Mouse (Mus musculus) intestine, embryonic 15.5 days (tissue): ENCODE data around the gene Mdm4. TPM values are rescaled to one million over a fixed set of nuclear protein-coding genes. Genes with fewer than 3 reads are reported as not detected.

ENCODE experiments used
- ATAC-seq: fragments of 200-750 bp; cut with Nextera tagmentation; 2 replicates; pipeline ENCODE4 v1.8.0; 2017; ENCODE audit warnings: moderate TSS enrichment, moderate library complexity
- H3K27ac ChIP-seq: fragments of 300-500 bp; sonication (generic); 2 replicates; pipeline ENCODE4 v1.5.1; 2015; ENCODE audit warnings: mild to moderate bottlenecking, inconsistent platforms
- H3K27me3 ChIP-seq: fragments of 300-500 bp; sonication (generic); replicated peaks from 2 replicates; pipeline ENCODE4 v1.6.1; 2015; ENCODE audit warnings: inconsistent platforms
- H3K36me3 ChIP-seq: fragments of 300-500 bp; sonication (generic); 2 replicates; pipeline ENCODE4 v1.6.1; 2015; ENCODE audit warnings: inconsistent platforms
- H3K4me1 ChIP-seq: fragments of 300-500 bp; sonication (generic); replicated peaks from 2 replicates; pipeline ENCODE4 v1.6.1; 2015; ENCODE audit warnings: inconsistent platforms
- H3K4me2 ChIP-seq: fragments of 300-500 bp; sonication (generic); replicated peaks from 2 replicates; pipeline ENCODE4 v1.6.1; 2015; ENCODE audit warnings: mild to moderate bottlenecking, inconsistent platforms
- H3K4me3 ChIP-seq: fragments of 300-500 bp; sonication (generic); replicated peaks from 2 replicates; pipeline ENCODE4 v1.5.1; 2015; ENCODE audit warnings: inconsistent platforms
- H3K9ac ChIP-seq: fragments of 300-500 bp; sonication (generic); 2 replicates; pipeline ENCODE4 v1.6.1; 2015; ENCODE audit warnings: inconsistent platforms
- H3K9me3 ChIP-seq: fragments of 300-500 bp; sonication (generic); 2 replicates; pipeline ENCODE4 v1.6.1; 2016; ENCODE audit warnings: inconsistent platforms
- WGBS: fragments of 180-500 bp; shearing (Covaris S2); methylation state at CpG from one replicate; pipeline ENCODE4 v1.1.7; 2015; 5-methylcytosine and 5-hydroxymethylcytosine counted together
- polyA plus RNA-seq: library from polyadenylated mRNA; unstranded; fragments of >200 nt; fragmentation: Nextera tagmentation; extraction: Ambion mirVana; gene quantifications from 2 replicates; pipeline ENCODE4 v1.2.1, GENCODE M21; 2015

The Mdm4 gene
- polyA plus RNA-seq, 1 experiment from 2014 or later = 27.1 TPM

GRCm38 (mm10) chr1:132922257-132922656 is 108.1 kb downstream of the Mdm4 start:
- Histone ChIP-seq H3K4me2 (no peak overlapping the region), H3K9ac (no peak overlapping the region), H3K9me3 (no peaks in the 10 kb centered on the region), H3K36me3 (no peaks in the 10 kb centered on the region), H3K4me3 (no peak overlapping the region), H3K27ac (no peak overlapping the region), H3K27me3 (peaks cover 6% of the 10 kb centered on the region; the same call in 1 of the 2 replicates), H3K4me1 (peaks cover 4% of the 10 kb centered on the region)
- WGBS = 88% methylated on average over 9 of the region's 9 CpGs
- ATAC-seq = no peak

DNA sequence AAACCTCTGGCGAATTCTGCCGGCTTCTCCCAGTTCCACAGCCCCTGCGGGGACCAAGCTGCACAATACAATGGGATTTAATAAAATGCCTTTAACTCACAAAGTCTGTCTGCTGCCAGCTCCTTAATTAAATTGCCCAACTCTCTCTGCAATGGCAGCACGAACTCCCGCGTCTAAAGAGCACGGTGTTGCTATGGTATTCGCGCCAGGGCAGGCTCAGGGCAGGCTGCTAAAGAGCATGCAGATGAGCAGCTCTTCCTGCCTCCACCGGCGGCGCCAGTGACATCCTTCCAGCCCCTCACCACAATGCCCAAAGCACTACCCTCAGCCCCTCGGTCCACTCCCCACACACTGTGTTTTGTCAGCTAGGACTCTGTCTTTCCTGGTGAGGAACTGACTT is 109.3 kb downstream of the Mdm4 start:
- Histone ChIP-seq H3K9ac (no peak overlapping the region), H3K36me3 (no peaks in the 10 kb centered on the region), H3K4me2 (peak overlapping the region; percentile 30; the same call in 1 of the 2 replicates), H3K27me3 (peaks cover 6% of the 10 kb centered on the region; the same call in 1 of the 2 replicates), H3K4me3 (no peak overlapping the region), H3K4me1 (peaks cover 4% of the 10 kb centered on the region), H3K27ac (no peak overlapping the region), H3K9me3 (no peaks in the 10 kb centered on the region)
- WGBS = 12% methylated on average over 13 of the region's 13 CpGs
- ATAC-seq = 0 out of 2 replicates have a peak, but pooled peaks have one; percentile 28

- Histone ChIP-seq H3K27me3 (peaks cover 6% of the 10 kb centered on the region; the same call in 1 of the 2 replicates), H3K4me3 (no peak overlapping the region), H3K4me1 (peaks cover 4% of the 10 kb centered on the region), H3K9me3 (no peaks in the 10 kb centered on the region), H3K36me3 (no peaks in the 10 kb centered on the region), H3K4me2 (no peak overlapping the region), H3K9ac (no peak overlapping the region), H3K27ac (no peak overlapping the region)
- no peak for ATAC-seq
- WGBS = 89% methylated on average over 8 of the region's 8 CpGs
Measured at GRCm38 (mm10) chr1:132919258-132919657, 111.1 kb downstream of the Mdm4 start.

GRCm38 (mm10) chr1:132918117-132918680 is 112.2 kb downstream of the Mdm4 start:
- 21% methylated on average over 10 of the region's 10 CpGs for WGBS

GRCm38 (mm10) chr1:132917554-132917953 is 112.8 kb downstream of the Mdm4 start:
- Histone ChIP-seq H3K4me2 (no peak overlapping the region), H3K4me1 (peaks cover 4% of the 10 kb centered on the region), H3K27me3 (peaks cover 6% of the 10 kb centered on the region; the same call in 1 of the 2 replicates), H3K9me3 (no peaks in the 10 kb centered on the region), H3K4me3 (no peak overlapping the region), H3K36me3 (no peaks in the 10 kb centered on the region), H3K27ac (no peak overlapping the region), H3K9ac (no peak overlapping the region)
- WGBS = 22% methylated on average over 8 of the region's 8 CpGs
- ATAC-seq = no peak

More at GRCm38 (mm10) chr1:132918117-132918680, 112.2 kb downstream of the Mdm4 start:
- Histone ChIP-seq H3K4me2 (no peak overlapping the region), H3K27ac (no peak overlapping the region), H3K36me3 (no peaks in the 10 kb centered on the region), H3K27me3 (peaks cover 6% of the 10 kb centered on the region; the same call in 1 of the 2 replicates), H3K4me1 (peaks cover 4% of the 10 kb centered on the region), H3K9ac (no peak overlapping the region), H3K9me3 (no peaks in the 10 kb centered on the region), H3K4me3 (no peak overlapping the region)
- no peak for ATAC-seq

- no peak for ATAC-seq
- Histone ChIP-seq H3K4me1 (peaks cover 4% of the 10 kb centered on the region), H3K9me3 (no peaks in the 10 kb centered on the region), H3K9ac (no peak overlapping the region), H3K27ac (no peak overlapping the region), H3K27me3 (peaks cover 6% of the 10 kb centered on the region; the same call in 1 of the 2 replicates), H3K36me3 (no peaks in the 10 kb centered on the region), H3K4me3 (no peak overlapping the region), H3K4me2 (no peak overlapping the region)
- 46% methylated on average over 6 of the region's 6 CpGs for WGBS
Measured at GRCm38 (mm10) chr1:132915849-132916493, 114.4 kb downstream of the Mdm4 start.

DNA sequence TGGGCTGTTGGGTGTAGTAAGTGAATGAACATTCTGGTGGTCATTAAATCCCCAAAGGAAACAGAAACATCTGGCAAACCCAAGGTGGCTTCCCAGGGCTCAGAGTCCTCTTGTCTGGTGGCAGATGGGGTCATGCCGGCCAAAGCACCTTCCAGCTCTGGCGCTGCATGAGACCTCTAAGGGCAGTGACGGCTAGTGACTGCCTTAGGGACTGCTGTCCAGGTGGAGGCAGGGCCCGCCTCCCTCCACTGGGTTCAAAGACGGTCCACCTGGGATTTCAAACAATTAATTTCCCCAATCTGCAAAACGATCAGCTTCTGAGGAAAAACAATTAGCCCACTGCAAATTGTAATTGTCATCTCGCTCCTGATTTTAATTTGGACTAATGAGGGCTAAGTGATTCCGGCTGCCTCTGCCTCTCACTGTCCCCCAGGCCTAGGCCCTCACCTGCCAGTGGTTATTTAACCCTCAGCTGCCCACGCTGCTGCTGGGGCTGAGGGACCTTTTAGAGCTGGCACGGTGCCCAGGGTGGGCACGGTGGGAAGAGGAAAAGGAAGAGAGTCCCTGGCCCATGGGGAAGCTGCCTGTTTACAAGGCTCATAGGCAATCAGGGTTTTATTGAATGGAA is 119.8 kb downstream of the Mdm4 start:
- Histone ChIP-seq H3K4me3 (no peak overlapping the region), H3K9ac (no peak overlapping the region), H3K4me1 (no peaks in the 10 kb centered on the region), H3K27ac (no peak overlapping the region), H3K27me3 (no peaks in the 10 kb centered on the region), H3K4me2 (no peak overlapping the region), H3K36me3 (no peaks in the 10 kb centered on the region), H3K9me3 (no peaks in the 10 kb centered on the region)
- 70% methylated on average over 11 of the region's 11 CpGs for WGBS
- no peak for ATAC-seq

DNA sequence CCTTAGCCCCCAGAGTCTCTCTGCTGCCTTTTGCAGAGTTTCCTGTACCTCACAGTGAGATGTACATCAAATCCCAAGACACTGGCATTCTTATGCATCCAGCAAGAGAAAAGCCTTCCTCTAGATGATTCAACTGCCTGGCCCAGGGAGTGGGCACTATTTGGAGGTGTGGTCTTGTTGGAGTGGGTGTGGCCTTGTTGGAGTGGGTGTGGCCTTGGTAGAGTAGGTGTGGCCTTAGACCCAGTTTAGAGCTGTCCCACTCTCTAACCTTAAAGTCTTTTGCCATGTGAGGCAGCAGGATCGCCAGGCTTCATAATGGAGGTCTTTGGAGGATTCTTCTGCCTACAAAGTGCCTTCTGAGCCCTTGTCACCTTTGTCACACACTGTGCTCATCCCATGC is 120.4 kb downstream of the Mdm4 start:
- Histone ChIP-seq H3K9me3 (no peaks in the 10 kb centered on the region), H3K4me1 (no peaks in the 10 kb centered on the region), H3K27me3 (no peaks in the 10 kb centered on the region), H3K9ac (no peak overlapping the region), H3K27ac (no peak overlapping the region), H3K36me3 (no peaks in the 10 kb centered on the region), H3K4me3 (no peak overlapping the region), H3K4me2 (no peak overlapping the region)
- WGBS = 75% methylated on average over 1 of the region's 1 CpGs
- no peak for ATAC-seq

Other genes starting within 250 kb of the Mdm4 start
- 4.9 TPM in 2 replicates for gene Lrrn2, start 150.3 kb downstream of the Mdm4 start, polyA plus RNA-seq
- 6.1 and 7.0 TPM in 2 replicates for gene Pik3c2b, start 15.1 kb upstream of the Mdm4 start, polyA plus RNA-seq
- gene Ppp1r15b, start 100.6 kb upstream of the Mdm4 start, polyA plus RNA-seq = 46.7 and 46.9 TPM in 2 replicates
- 13.7 and 15.3 TPM in 2 replicates for gene Plekha6, start 133.6 kb upstream of the Mdm4 start, polyA plus RNA-seq